Mouse (Mus musculus) left cerebral cortex, adult 9 months (tissue): ENCODE measurements around the gene Wars2.
A peak's percentile ranks its signal among the peaks of the same experiment; 100 is the strongest.

Source experiments
- DNase-seq, 2 experiments: peaks; one replicate each; pipeline ENCODE4 v3.0.0; 2022; ENCODE audit warnings: low spot score in 2 of 2

Wars2 gene

GRCm38 (mm10) chr3:99188097-99188496 lies 47.2 kb downstream of the Wars2 start:
- DNase-seq = no peak

GRCm38 (mm10) chr3:99193576-99193975 lies 52.7 kb downstream of the Wars2 start:
- DNase-seq = no peak

GRCm38 (mm10) chr3:99203331-99203730 lies 62.5 kb downstream of the Wars2 start:
- DNase-seq = no peak

GRCm38 (mm10) chr3:99208416-99208815 lies 67.5 kb downstream of the Wars2 start:
- no peak for DNase-seq

- no peak for DNase-seq
Measured at GRCm38 (mm10) chr3:99211105-99211698, 70.3 kb downstream of the Wars2 start.

GRCm38 (mm10) chr3:99227807-99228206 lies 86.9 kb downstream of the Wars2 start:
- DNase-seq = no peak

- DNase-seq = peak in 1 of 2 experiments; percentile 51
Measured at GRCm38 (mm10) chr3:99233393-99234318, 92.8 kb downstream of the Wars2 start.

- DNase-seq = no peak
Measured at GRCm38 (mm10) chr3:99234319-99234869, 93.5 kb downstream of the Wars2 start.

GRCm38 (mm10) chr3:99235116-99235803 lies 94.4 kb downstream of the Wars2 start:
- no peak for DNase-seq

- no peak for DNase-seq
Measured at GRCm38 (mm10) chr3:99235804-99236755, 95.2 kb downstream of the Wars2 start.

- DNase-seq = no peak
Measured at GRCm38 (mm10) chr3:99238691-99239090, 97.8 kb downstream of the Wars2 start.

GRCm38 (mm10) chr3:99239301-99240045 lies 98.6 kb downstream of the Wars2 start:
- no peak for DNase-seq

GRCm38 (mm10) chr3:99240213-99240720 lies 99.4 kb downstream of the Wars2 start, which contains the start of gene Tbx15:
Gene Tbx15, plus strand, starts transcription at chr3:99240381.
- no peak for DNase-seq

GRCm38 (mm10) chr3:99240811-99241738 lies 100.2 kb downstream of the Wars2 start:
- DNase-seq = no peak

- DNase-seq = no peak
Measured at GRCm38 (mm10) chr3:99242481-99242880, 101.6 kb downstream of the Wars2 start.

GRCm38 (mm10) chr3:99245341-99245740 lies 104.5 kb downstream of the Wars2 start:
- no peak for DNase-seq

- DNase-seq = no peak
Measured at GRCm38 (mm10) chr3:99246629-99247028, 105.8 kb downstream of the Wars2 start.

GRCm38 (mm10) chr3:99247586-99247985 lies 106.7 kb downstream of the Wars2 start:
- no peak for DNase-seq
